Mouse (Mus musculus) lung, embryonic 16.5 days (tissue): ENCODE measurements around the gene Tsga10ip. TPM values are rescaled to one million over a fixed set of nuclear protein-coding genes. Genes with fewer than 3 reads are reported as not detected.

Experiments
- ATAC-seq: fragments of 200-750 bp; cut with Nextera tagmentation; 2 replicates; pipeline ENCODE4 v1.8.0; 2017; ENCODE audit warnings: low read depth, mild to moderate bottlenecking, moderate library complexity
- H3K27ac ChIP-seq: fragments of 300-500 bp; sonication (generic); 2 replicates; pipeline ENCODE4 v1.5.1; 2014; ENCODE audit warnings: mild to moderate bottlenecking, control low read depth, low read length
- H3K27me3 ChIP-seq: fragments of 300-500 bp; sonication (generic); 2 replicates; pipeline ENCODE4 v1.6.1; 2014; ENCODE audit warnings: low read depth, low read length, mixed read lengths; ENCODE audit not compliant: control insufficient read depth, insufficient read depth
- H3K36me3 ChIP-seq: fragments of 300-500 bp; sonication (generic); 2 replicates; pipeline ENCODE4 v1.6.1; 2014; ENCODE audit warnings: low read length; ENCODE audit not compliant: control insufficient read depth, insufficient read depth
- H3K4me1 ChIP-seq: fragments of 300-500 bp; sonication (generic); replicated peaks from 2 replicates; pipeline ENCODE4 v1.6.1; 2014; ENCODE audit warnings: low read length, mixed read lengths; ENCODE audit not compliant: control insufficient read depth, insufficient read depth
- H3K4me2 ChIP-seq: fragments of 300-500 bp; sonication (generic); 2 replicates; pipeline ENCODE4 v1.6.1; 2014; ENCODE audit warnings: low read depth, low read length, control low read depth
- H3K4me3 ChIP-seq: fragments of 300-500 bp; sonication (generic); 2 replicates; pipeline ENCODE4 v1.5.1; 2014; ENCODE audit warnings: mild to moderate bottlenecking, low read length, control low read depth
- H3K9ac ChIP-seq: fragments of 300-500 bp; sonication (generic); 2 replicates; pipeline ENCODE4 v1.6.1; 2014; ENCODE audit warnings: low read length, control low read depth
- H3K9me3 ChIP-seq: fragments of 300-500 bp; sonication (generic); 2 replicates; pipeline ENCODE4 v1.6.1; 2016; ENCODE audit warnings: low read length; ENCODE audit not compliant: control insufficient read depth
- WGBS: fragments of 180-500 bp; shearing (Covaris S2); extraction: QIAGEN DNeasy Blood & Tissue Kit; methylation state at CpG from one replicate; pipeline ENCODE4 v1.1.7; 2014; 5-methylcytosine and 5-hydroxymethylcytosine counted together
- polyA plus RNA-seq: library from polyadenylated mRNA; unstranded; fragments of >200 nt; fragmentation: Nextera tagmentation; extraction: Ambion mirVana; gene quantifications from 2 replicates; pipeline ENCODE4 v1.2.1, GENCODE M21; 2015

The Tsga10ip gene
- polyA plus RNA-seq, 1 experiment from 2014 or later = 1.3 TPM

DNA sequence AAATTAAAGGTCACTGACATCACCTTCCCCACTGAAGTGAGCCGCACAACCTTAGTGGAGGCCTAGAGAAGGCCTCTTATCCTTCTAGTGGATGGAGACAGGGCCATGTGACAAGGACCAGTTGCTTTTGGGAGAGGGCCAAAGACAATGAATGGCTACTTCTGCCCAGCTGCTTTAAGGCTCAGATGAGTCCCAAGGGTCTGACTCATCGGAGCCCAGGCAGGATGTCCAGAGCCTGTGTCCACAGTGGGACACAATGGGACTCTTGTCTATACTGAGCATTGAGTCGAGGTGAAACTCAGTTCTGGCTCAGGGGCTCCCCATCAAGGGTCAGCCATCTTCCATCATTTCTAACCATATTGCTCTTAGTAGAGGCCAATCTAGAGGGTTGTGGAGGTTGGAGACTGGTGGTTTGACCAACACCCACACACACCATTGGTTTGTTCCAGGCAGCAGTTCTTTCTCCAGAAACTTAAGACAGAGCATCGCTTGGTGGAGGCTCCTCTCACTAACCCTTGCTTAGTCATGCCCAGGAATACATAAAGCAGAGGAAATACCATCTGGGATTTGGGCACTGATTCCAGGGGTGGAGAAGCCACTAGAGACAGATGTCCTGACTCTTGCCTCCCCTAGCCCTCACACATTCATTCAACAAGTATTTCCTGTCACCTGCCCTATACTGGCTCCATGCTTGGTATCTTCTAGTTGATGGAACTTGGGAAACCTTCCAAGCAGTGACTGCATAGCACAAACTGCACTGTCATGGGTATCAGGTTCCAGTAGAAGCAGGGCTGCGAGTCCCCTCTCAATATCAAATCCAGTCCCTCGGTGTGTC, 56.8 kb downstream of the Tsga10ip start:
- H3K4me3 ChIP-seq = no peak overlapping the region
- H3K9me3 ChIP-seq = no peaks in the 10 kb centered on the region
- H3K4me2 ChIP-seq = no peak overlapping the region
- H3K9ac ChIP-seq = no peak overlapping the region
- no peak overlapping the region for H3K27ac ChIP-seq
- no peak; the same call in 1 of the 2 replicates for ATAC-seq
- H3K27me3 ChIP-seq = no peaks in the 10 kb centered on the region
- H3K4me1 ChIP-seq = no peaks in the 10 kb centered on the region; the same call in 1 of the 2 replicates
- H3K36me3 ChIP-seq = no peaks in the 10 kb centered on the region
- WGBS = 68% methylated on average over 6 of the region's 6 CpGs

DNA sequence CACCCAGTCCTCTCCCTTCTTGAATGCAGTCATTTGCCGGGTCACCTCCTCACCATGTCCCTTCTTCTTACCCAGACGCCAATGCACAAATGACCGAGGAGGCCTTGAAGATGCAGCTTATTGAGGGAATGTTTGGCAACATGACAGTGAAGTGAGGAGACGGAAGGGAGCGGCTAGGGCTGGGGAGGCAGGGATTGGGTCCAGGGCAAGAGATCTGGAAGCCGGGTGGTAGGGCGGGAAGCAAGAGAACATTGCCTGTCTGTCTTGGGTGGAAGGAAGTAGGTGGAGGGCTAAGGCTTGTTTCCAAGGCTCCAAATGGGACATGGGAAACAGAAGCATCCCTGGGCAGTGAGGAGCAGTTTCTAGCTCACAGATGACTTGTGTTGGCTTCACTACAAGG, 61.0 kb downstream of the Tsga10ip start:
- no peaks in the 10 kb centered on the region for H3K4me1 ChIP-seq
- no peaks in the 10 kb centered on the region for H3K9me3 ChIP-seq
- no peaks in the 10 kb centered on the region for H3K36me3 ChIP-seq
- WGBS = 89% methylated on average over 7 of the region's 7 CpGs
- no peak overlapping the region for H3K4me3 ChIP-seq
- H3K27me3 ChIP-seq = no peaks in the 10 kb centered on the region
- H3K9ac ChIP-seq = no peak overlapping the region
- ATAC-seq = no peak
- no peak overlapping the region for H3K27ac ChIP-seq
- H3K4me2 ChIP-seq = no peak overlapping the region

Other genes starting within 250 kb of the Tsga10ip start
- gene Pacs1, start 129.4 kb downstream of the Tsga10ip start, polyA plus RNA-seq = 16.5 and 21.0 TPM in 2 replicates
- 322 TPM in 2 replicates for gene Sf3b2, start 107.1 kb downstream of the Tsga10ip start, polyA plus RNA-seq
- 1.4 and 2.0 TPM in 2 replicates for gene Gal3st3, start 104.2 kb downstream of the Tsga10ip start, polyA plus RNA-seq
- gene Catsper1, start 66.8 kb downstream of the Tsga10ip start, polyA plus RNA-seq = not detected in 2 replicates
- 0.67 and 1.4 TPM in 2 replicates for gene Cst6, start 53.0 kb downstream of the Tsga10ip start, polyA plus RNA-seq
- gene Eif1ad, start 35.8 kb downstream of the Tsga10ip start, polyA plus RNA-seq = 49.4 and 50.1 TPM in 2 replicates
- 433 and 448 TPM in 2 replicates for gene Banf1, start 35.4 kb downstream of the Tsga10ip start, polyA plus RNA-seq
- gene Sart1, start 13.8 kb downstream of the Tsga10ip start, polyA plus RNA-seq = 67.4 and 69.7 TPM in 2 replicates
- 263 and 265 TPM in 2 replicates for gene Drap1, start 22.5 kb upstream of the Tsga10ip start, polyA plus RNA-seq
- 20.7 and 28.3 TPM in 2 replicates for gene AI837181, start 22.6 kb upstream of the Tsga10ip start, polyA plus RNA-seq
- not detected in 2 replicates for gene Fosl1, start 45.0 kb upstream of the Tsga10ip start, polyA plus RNA-seq
- gene Ccdc85b, start 55.4 kb upstream of the Tsga10ip start, polyA plus RNA-seq = 7.5 and 7.7 TPM in 2 replicates
- 111 and 119 TPM in 2 replicates for gene Fibp, start 58.1 kb upstream of the Tsga10ip start, polyA plus RNA-seq
- gene Ctsw, start 66.0 kb upstream of the Tsga10ip start, polyA plus RNA-seq = 2.2 and 3.8 TPM in 2 replicates
- 197 and 200 TPM in 2 replicates for gene Efemp2, start 71.4 kb upstream of the Tsga10ip start, polyA plus RNA-seq
- gene Mus81, start 85.9 kb upstream of the Tsga10ip start, polyA plus RNA-seq = 45.7 and 51.4 TPM in 2 replicates
- 2,553 and 2,793 TPM in 2 replicates for gene Cfl1, start 87.9 kb upstream of the Tsga10ip start, polyA plus RNA-seq
- gene 1700020D05Rik, start 101.3 kb upstream of the Tsga10ip start, polyA plus RNA-seq = not detected in 2 replicates
- 7.4 and 7.7 TPM in 2 replicates for gene Snx32, start 108.0 kb upstream of the Tsga10ip start, polyA plus RNA-seq
- 2.6 and 3.7 TPM in 2 replicates for gene Ovol1, start 158.1 kb upstream of the Tsga10ip start, polyA plus RNA-seq
- 6.1 and 7.0 TPM in 2 replicates for gene Ap5b1, start 165.5 kb upstream of the Tsga10ip start, polyA plus RNA-seq
- 131 and 159 TPM in 2 replicates for gene Rnaseh2c, start 199.3 kb upstream of the Tsga10ip start, polyA plus RNA-seq
- 55.1 and 57.3 TPM in 2 replicates for gene Kat5, start 207.7 kb upstream of the Tsga10ip start, polyA plus RNA-seq
- 55.5 and 62.1 TPM in 2 replicates for gene Rela, start 235.0 kb upstream of the Tsga10ip start, polyA plus RNA-seq